8 mouse cellular contexts compared by ENCODE assay signal in the genomic region with DNA sequence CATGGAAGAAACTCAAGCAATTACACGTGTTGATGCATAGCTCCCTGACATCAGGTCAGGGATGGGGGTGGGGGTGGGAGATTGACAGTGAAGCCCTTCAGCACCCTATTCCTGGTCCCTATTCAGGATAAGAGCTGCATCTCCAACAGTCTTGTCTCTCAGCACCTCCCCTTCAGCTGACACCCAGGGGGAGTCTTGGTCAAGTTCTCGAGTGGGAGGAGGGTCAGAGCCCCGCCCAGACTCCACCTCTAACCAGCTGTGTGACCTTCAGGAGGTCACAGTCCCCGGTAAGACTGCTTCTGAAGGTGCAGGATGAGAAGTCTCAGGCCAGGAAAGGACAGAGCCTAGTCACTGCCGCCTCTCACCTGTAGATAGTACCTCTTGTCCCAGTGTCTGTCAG. TPM values are rescaled to one million over a fixed set of nuclear protein-coding genes. Genes with fewer than 3 reads are reported as not detected.
A peak's percentile ranks its signal among the peaks of the same experiment; 100 is the strongest.
DNase-seq lines count a peak whose midpoint lies in the region; ATAC-seq and TF ChIP-seq lines count a peak whose summit lies in the region.

No protein-coding gene starts in this region.

- peaks cover 46% of the 10 kb centered on the region for H3K4me1 ChIP-seq in heart, postnatal 0 days (ENCODE audit: control insufficient read depth, insufficient read depth)
- peaks cover 54% of the 10 kb centered on the region for H3K4me1 ChIP-seq in limb, embryonic 10.5 days
- peaks cover 22% of the 10 kb centered on the region for H3K4me1 ChIP-seq in small intestine, adult 2 months (ENCODE audit: control insufficient read depth, insufficient read depth, insufficient read length, low read length)

- no peak for TF ChIP-seq EP300 in heart, postnatal 0 days (IDR thresholded peaks at IDR 0.05; ENCODE audit: low read depth)

- ATAC-seq in heart, postnatal 0 days (ENCODE audit: insufficient read depth, low read depth), result 0 out of 2 replicates have a peak, but pooled peaks have one; percentile 2

- TF ChIP-seq POLR2A in small intestine, adult 2 months (IDR thresholded peaks at IDR 0.05; ENCODE audit: low read depth, low read length), result no peak

- H3K9ac ChIP-seq in heart, postnatal 0 days (replicated peaks; ENCODE audit: low read depth, low read length), result peak overlapping the region; percentile 69

- peak; percentile 28 for DNase-seq in CD4-positive helper T cell, adult 2 months (ENCODE audit: low read depth, low spot score)
- peak; percentile 81 for DNase-seq in ZHBTc4 (ENCODE audit: low read depth, low spot score)
- peak; percentile 55 for DNase-seq in heart, postnatal 0 days (ENCODE audit: low spot score)
- no peak for DNase-seq in limb, embryonic 10.5 days (ENCODE audit: low spot score)
- no peak for DNase-seq in right cerebral cortex, postnatal 4 days
- no peak for DNase-seq in lung, postnatal 25 days (ENCODE audit: low spot score)
- no peak for DNase-seq in spleen, postnatal 14 days (ENCODE audit: low spot score in 2 of 2)

- H3K27me3 ChIP-seq in heart, postnatal 0 days (ENCODE audit: control insufficient read depth, insufficient read depth, low read length), result no peaks in the 10 kb centered on the region
- no peaks in the 10 kb centered on the region for H3K27me3 ChIP-seq in limb, embryonic 10.5 days (ENCODE audit: low read depth, poor library complexity, severe bottlenecking)
- no peaks in the 10 kb centered on the region for H3K27me3 ChIP-seq in small intestine, adult 2 months (ENCODE audit: control insufficient read depth, insufficient read depth, low read length)

- peak overlapping the region; percentile 83 for H3K4me2 ChIP-seq in heart, postnatal 0 days (ENCODE audit: low read depth, low read length)

- H3K27ac ChIP-seq in heart, postnatal 0 days (ENCODE audit: low read depth), result peak overlapping the region; percentile 88
- 0 out of 2 replicates have a peak overlapping the region, but pooled peaks have one; percentile 87 for H3K27ac ChIP-seq in limb, embryonic 10.5 days
- 0 out of 2 replicates have a peak overlapping the region, but pooled peaks have one; percentile 54 for H3K27ac ChIP-seq in small intestine, adult 2 months (ENCODE audit: insufficient read depth, low read depth, low read length)

- H3K36me3 ChIP-seq in heart, postnatal 0 days (replicated peaks; ENCODE audit: control insufficient read depth, insufficient read depth, low read length), result no peaks in the 10 kb centered on the region
- H3K36me3 ChIP-seq in limb, embryonic 10.5 days, result no peaks in the 10 kb centered on the region
- H3K36me3 ChIP-seq in small intestine, adult 2 months (ENCODE audit: control insufficient read depth, insufficient read depth, low read length), result no peaks in the 10 kb centered on the region

- H3K9me3 ChIP-seq in heart, postnatal 0 days (replicated peaks; ENCODE audit: control insufficient read depth, low read length), result no peaks in the 10 kb centered on the region
- no peaks in the 10 kb centered on the region for H3K9me3 ChIP-seq in limb, embryonic 10.5 days (replicated peaks)

- 10% methylated on average over 5 of the region's 5 CpGs for WGBS in heart, postnatal 0 days
- WGBS in limb, embryonic 10.5 days, result 29% methylated on average over 5 of the region's 5 CpGs
- WGBS in small intestine, adult 2 months, result 49% methylated on average over 5 of the region's 5 CpGs

- TF ChIP-seq CTCF in heart, postnatal 0 days (IDR thresholded peaks at IDR 0.05; ENCODE audit: low read depth), result no peak
- TF ChIP-seq CTCF in small intestine, adult 2 months (IDR thresholded peaks at IDR 0.05; ENCODE audit: extremely low read depth, insufficient read length, insufficient replicate concordance, low read depth, low read length), result no peak

- H3K4me3 ChIP-seq in heart, postnatal 0 days (ENCODE audit: low read depth, low read length), result peak overlapping the region; percentile 72
- peak overlapping the region; percentile 70 for H3K4me3 ChIP-seq in limb, embryonic 10.5 days
- 0 out of 2 replicates have a peak overlapping the region, but pooled peaks have one; percentile 13 for H3K4me3 ChIP-seq in small intestine, adult 2 months (ENCODE audit: low read depth, low read length)

RNA-seq across cellular contexts. Expression of a gene that starts 41.1 kb away (rescaled TPM):
- total RNA-seq in heart, postnatal 0 days (2014; rRNA removed; ENCODE audit: low replicate concordance), result 100.0 and 140 TPM in 2 replicates
- polyA plus RNA-seq in heart, postnatal 0 days (2015; fragmentation: Nextera tagmentation; extraction: Ambion mirVana), result 128 and 148 TPM in 2 replicates
- 25.4 and 33.7 TPM in 2 replicates for polyA plus RNA-seq in limb, embryonic 10.5 days (2016; fragmentation: Nextera tagmentation; extraction: Ambion mirVana)
- polyA plus RNA-seq in small intestine, adult 2 months (2012; rRNA removed), result 9.4 and 10.0 TPM in 2 replicates

Comparison
In these comparisons a context has a peak if more than half of its experiments do, and no peak if none do; other contexts are left out.
1. DNase-seq: peak in CD4-positive helper T cell, adult 2 months (single experiment), ZHBTc4 (single experiment) and heart, postnatal 0 days (single experiment); none in limb, embryonic 10.5 days (single experiment), right cerebral cortex, postnatal 4 days (single experiment), lung, postnatal 25 days (single experiment) and spleen, postnatal 14 days (0 of 2).
2. H3K4me3 ChIP-seq: peak in every context shown above with its lines; median percentile 72 in heart, postnatal 0 days; 70 in limb, embryonic 10.5 days; 13 in small intestine, adult 2 months.
3. Peak in every context shown above with its lines, with median percentiles within 50 percentile points of each other: H3K27ac ChIP-seq.